Mouse (Mus musculus): ENCODE data around the gene Gucy1b2.

GRCm38 (mm10) chr14:62450706-62451105 lies 5.4 kb downstream of the Gucy1b2 start:
- TF ChIP-seq CTCF (IDR thresholded peaks at IDR 0.05) (no peak), EP300 (IDR thresholded peaks at IDR 0.05) (no peak)

All from lung, postnatal 0 days (tissue).